Mouse (Mus musculus) kidney, adult 9 months (tissue): ENCODE results near the gene Trex1.

Source experiments
- DNase-seq: peaks from one replicate; pipeline ENCODE4 v3.0.0; 2022

The Trex1 gene

DNA sequence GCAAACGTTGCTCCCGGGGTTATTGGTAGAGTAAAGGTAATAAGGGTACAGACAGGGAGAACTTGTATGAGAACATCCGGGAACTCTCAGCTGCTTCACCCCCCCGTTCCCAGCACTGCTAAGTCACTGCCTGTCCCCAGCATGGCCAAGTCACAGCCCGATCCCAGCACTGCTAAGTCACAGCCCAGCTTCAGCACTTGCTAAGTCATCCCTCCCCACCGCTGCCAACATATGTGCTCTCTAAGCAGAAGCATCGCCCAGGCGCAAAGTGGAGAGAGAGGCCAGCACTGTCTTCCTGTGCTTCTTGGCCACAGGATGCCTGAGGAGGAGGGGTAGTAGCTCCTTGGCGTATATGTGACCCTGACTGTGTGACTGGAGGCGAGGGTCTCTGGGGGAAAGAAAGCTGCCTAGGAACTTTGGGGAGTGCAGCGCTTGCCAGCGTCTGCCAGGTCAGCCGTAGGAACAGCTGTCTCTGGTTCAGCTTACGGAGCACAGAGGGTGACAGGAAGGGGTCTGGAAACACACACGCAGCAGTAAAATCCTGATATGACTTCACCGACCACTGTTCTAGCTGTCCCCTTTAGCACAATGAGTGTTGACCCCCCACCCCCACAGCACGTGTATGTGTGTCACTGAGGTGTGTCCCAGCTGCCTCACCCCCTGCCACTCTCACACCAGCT lies 49.8 kb downstream of the Trex1 start:
- DNase-seq = no peak

- DNase-seq = no peak
These were observed 50.4 kb downstream of the Trex1 start for GRCm38 (mm10) chr9:109008994-109009635.

DNA sequence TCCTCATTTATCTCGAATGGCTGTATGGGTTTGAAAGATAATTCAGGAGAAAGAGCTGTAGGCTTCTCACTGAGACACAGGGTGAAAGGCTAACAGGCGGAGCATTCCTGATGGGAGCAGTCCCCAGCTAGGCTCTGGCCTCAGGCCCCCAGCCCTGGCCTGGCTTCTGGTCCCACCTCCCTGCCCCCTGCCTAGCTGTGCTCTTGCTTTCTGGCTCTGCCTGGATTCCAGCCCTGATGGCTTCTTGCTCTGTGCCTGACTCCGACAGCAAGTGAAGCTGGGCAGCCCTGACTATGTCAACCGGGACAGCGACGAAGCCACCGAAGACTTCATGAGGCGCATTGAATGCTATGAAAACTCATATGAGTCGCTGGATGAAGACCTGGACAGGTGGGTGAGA lies 51.5 kb downstream of the Trex1 start:
- DNase-seq = no peak
